Mouse (Mus musculus) duodenum, adult 2 months (tissue): ENCODE data around the gene Apbb1. TPM values are rescaled to one million over a fixed set of nuclear protein-coding genes. Genes with fewer than 3 reads are reported as not detected.

ENCODE experiments used
- polyA plus RNA-seq: library from polyadenylated mRNA; depleted of rRNA; stranded (reverse); fragments of >200 nt; gene quantifications from 2 replicates; pipeline ENCODE4 v1.2.3, GENCODE M21; 2012; ENCODE audit warnings: low replicate concordance; rRNA removed

Gene Apbb1
- polyA plus RNA-seq = 17.9 and 21.9 TPM in 2 replicates

GRCm38 (mm10) chr7:105581094-105581703 lies at the start of gene Apbb1:
Gene Apbb1, minus strand, starts transcription at chr7:105581653.

DNA sequence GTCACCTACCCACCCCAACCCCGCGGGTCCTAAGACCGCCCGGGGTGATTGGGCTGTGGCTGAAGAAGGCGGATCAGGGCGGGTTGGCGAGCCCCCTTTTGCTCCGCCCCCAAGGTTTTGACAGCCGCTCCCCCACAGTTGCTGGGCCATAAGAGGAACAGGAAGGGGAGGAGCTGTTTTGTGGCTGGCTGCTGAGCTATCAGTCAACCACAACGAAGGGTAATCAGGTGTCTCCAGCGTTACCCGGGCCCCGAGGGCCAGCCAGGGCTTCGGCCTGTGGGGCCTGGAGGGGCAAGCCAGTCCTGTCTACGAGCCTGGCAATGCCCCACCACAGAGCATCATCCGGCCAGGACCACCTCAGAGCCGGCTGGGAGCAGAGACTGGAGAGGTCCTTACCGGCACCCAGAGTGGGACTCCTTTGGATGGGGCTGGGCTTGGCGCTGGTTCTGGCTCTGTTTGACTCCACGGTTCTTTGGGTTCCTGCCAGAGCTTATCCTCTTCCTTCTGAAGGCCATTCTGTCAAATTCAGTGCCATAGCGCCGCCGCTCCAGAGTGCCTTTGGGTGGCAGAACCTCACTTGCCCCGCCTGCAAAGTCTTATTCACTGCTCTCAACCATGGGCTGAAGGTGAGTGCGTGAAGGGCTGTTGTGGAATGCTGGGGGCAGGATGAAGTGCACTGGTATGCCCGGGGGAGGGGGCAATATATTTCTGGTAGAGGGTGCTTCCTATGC lies 27.1 kb downstream of the Apbb1 start, which contains the start of gene Smpd1:
Gene Smpd1, plus strand, starts transcription at position 149 of the 731 bp plus-strand sequence.

Other genes with a start within 250 kb of the Apbb1 start
- not detected in 2 replicates for gene Olfr690, start 247.5 kb downstream of the Apbb1 start, polyA plus RNA-seq
- gene Olfr691, start 239.4 kb downstream of the Apbb1 start, polyA plus RNA-seq = not detected in 2 replicates
- not detected in 2 replicates for gene Olfr692, start 213.4 kb downstream of the Apbb1 start, polyA plus RNA-seq
- gene Gm5901, start 206.6 kb downstream of the Apbb1 start, polyA plus RNA-seq = not detected in 2 replicates
- gene Fam160a2, start 181.6 kb downstream of the Apbb1 start, polyA plus RNA-seq = 67.5 and 94.3 TPM in 2 replicates
- gene Cnga4, start 177.1 kb downstream of the Apbb1 start, polyA plus RNA-seq = 0.05 and 0.34 TPM in 2 replicates
- gene Cckbr, start 155.9 kb downstream of the Apbb1 start, polyA plus RNA-seq = 0.09 and 0.18 TPM in 2 replicates
- 22.7 and 38.6 TPM in 2 replicates for gene Cavin3, start 99.4 kb downstream of the Apbb1 start, polyA plus RNA-seq
- 11.4 and 16.6 TPM in 2 replicates for gene Smpd1, start 27.3 kb downstream of the Apbb1 start, polyA plus RNA-seq
- 0.15 and 0.50 TPM in 2 replicates for gene Hpx, start 18.5 kb upstream of the Apbb1 start, polyA plus RNA-seq
- gene Trim3, start 51.9 kb upstream of the Apbb1 start, polyA plus RNA-seq = 13.5 and 19.7 TPM in 2 replicates
- gene Timm10b, start 58.4 kb upstream of the Apbb1 start, polyA plus RNA-seq = 87.5 and 178 TPM in 2 replicates
- 39.4 and 72.4 TPM in 2 replicates for gene Arfip2, start 58.8 kb upstream of the Apbb1 start, polyA plus RNA-seq
- gene Gm45799, start 58.9 kb upstream of the Apbb1 start, polyA plus RNA-seq = 359 and 495 TPM in 2 replicates
- 0.39 and 0.41 TPM in 2 replicates for gene Dnhd1, start 69.2 kb upstream of the Apbb1 start, polyA plus RNA-seq
- 40.4 and 43.6 TPM in 2 replicates for gene Ilk, start 154.9 kb upstream of the Apbb1 start, polyA plus RNA-seq
- 2.2 and 3.2 TPM in 2 replicates for gene Rrp8, start 155.7 kb upstream of the Apbb1 start, polyA plus RNA-seq
- 472 and 915 TPM in 2 replicates for gene Taf10, start 162.7 kb upstream of the Apbb1 start, polyA plus RNA-seq
- 41.0 and 106 TPM in 2 replicates for gene Tpp1, start 170.6 kb upstream of the Apbb1 start, polyA plus RNA-seq
- gene Dchs1, start 206.0 kb upstream of the Apbb1 start, polyA plus RNA-seq = 2.5 and 3.3 TPM in 2 replicates
- gene Mrpl17, start 229.4 kb upstream of the Apbb1 start, polyA plus RNA-seq = 80.0 and 139 TPM in 2 replicates